Mouse (Mus musculus): Measurements from ENCODE around the gene Olfr1173. TPM values are rescaled to one million over a fixed set of nuclear protein-coding genes. Genes with fewer than 3 reads are reported as not detected.

Olfr1173 gene
- not detected in 2 replicates for polyA plus RNA-seq (2015; fragmentation: Nextera tagmentation; extraction: Ambion mirVana)

GRCm38 (mm10) chr2:88279775-88280174, at the start of gene Olfr1173:
Olfr1173 (minus strand) TSS chr2:88279875.

GRCm38 (mm10) chr2:88327115-88327514, 47.4 kb upstream of the Olfr1173 start, which contains the start of gene Olfr1175-ps:
Olfr1175-ps (minus strand) TSS chr2:88327215.

GRCm38 (mm10) chr2:88315035-88315434, 35.4 kb upstream of the Olfr1173 start, which contains the start of gene Olfr1174-ps:
Olfr1174-ps (minus strand) TSS chr2:88315135.

GRCm38 (mm10) chr2:88228234-88228633, 51.4 kb downstream of the Olfr1173 start, which contains the start of gene Olfr1170:
Olfr1170 (minus strand) TSS chr2:88228334.

Other genes starting within 250 kb of the Olfr1173 start
- gene Olfr73, start 242.2 kb downstream of the Olfr1173 start, polyA plus RNA-seq (2015; fragmentation: Nextera tagmentation; extraction: Ambion mirVana), result not detected in 2 replicates
- not detected in 2 replicates for gene Olfr1162, start 228.7 kb downstream of the Olfr1173 start, polyA plus RNA-seq (2015; fragmentation: Nextera tagmentation; extraction: Ambion mirVana)
- gene Olfr1163, start 208.0 kb downstream of the Olfr1173 start, polyA plus RNA-seq (2015; fragmentation: Nextera tagmentation; extraction: Ambion mirVana), result not detected in 2 replicates
- gene Olfr1164, start 185.9 kb downstream of the Olfr1173 start, polyA plus RNA-seq (2015; fragmentation: Nextera tagmentation; extraction: Ambion mirVana), result not detected in 2 replicates
- gene Olfr1166, start 151.6 kb downstream of the Olfr1173 start, polyA plus RNA-seq (2015; fragmentation: Nextera tagmentation; extraction: Ambion mirVana), result not detected in 2 replicates
- gene Olfr1167, start 124.7 kb downstream of the Olfr1173 start, polyA plus RNA-seq (2015; fragmentation: Nextera tagmentation; extraction: Ambion mirVana), result not detected in 2 replicates
- gene Olfr1168, start 98.0 kb downstream of the Olfr1173 start, polyA plus RNA-seq (2015; fragmentation: Nextera tagmentation; extraction: Ambion mirVana), result not detected in 2 replicates
- not detected in 2 replicates for gene Olfr1170, start 51.5 kb downstream of the Olfr1173 start, polyA plus RNA-seq (2015; fragmentation: Nextera tagmentation; extraction: Ambion mirVana)
- gene Olfr1174-ps, start 35.3 kb upstream of the Olfr1173 start, polyA plus RNA-seq (2015; fragmentation: Nextera tagmentation; extraction: Ambion mirVana), result not detected in 2 replicates
- gene Olfr1175-ps, start 47.3 kb upstream of the Olfr1173 start, polyA plus RNA-seq (2015; fragmentation: Nextera tagmentation; extraction: Ambion mirVana), result not detected in 2 replicates
- not detected in 2 replicates for gene Olfr1176, start 56.8 kb upstream of the Olfr1173 start, polyA plus RNA-seq (2015; fragmentation: Nextera tagmentation; extraction: Ambion mirVana)
- gene Olfr1177-ps, start 66.6 kb upstream of the Olfr1173 start, polyA plus RNA-seq (2015; fragmentation: Nextera tagmentation; extraction: Ambion mirVana), result not detected in 2 replicates
- gene Olfr1178, start 107.2 kb upstream of the Olfr1173 start, polyA plus RNA-seq (2015; fragmentation: Nextera tagmentation; extraction: Ambion mirVana), result not detected in 2 replicates
- not detected in 2 replicates for gene Olfr1179, start 126.6 kb upstream of the Olfr1173 start, polyA plus RNA-seq (2015; fragmentation: Nextera tagmentation; extraction: Ambion mirVana)
- gene Olfr1180, start 139.3 kb upstream of the Olfr1173 start, polyA plus RNA-seq (2015; fragmentation: Nextera tagmentation; extraction: Ambion mirVana), result not detected in 2 replicates
- not detected in 2 replicates for gene Olfr1181, start 146.3 kb upstream of the Olfr1173 start, polyA plus RNA-seq (2015; fragmentation: Nextera tagmentation; extraction: Ambion mirVana)
- not detected in 2 replicates for gene Gm13757, start 169.3 kb upstream of the Olfr1173 start, polyA plus RNA-seq (2015; fragmentation: Nextera tagmentation; extraction: Ambion mirVana)
- not detected in 2 replicates for gene Olfr1183, start 175.0 kb upstream of the Olfr1173 start, polyA plus RNA-seq (2015; fragmentation: Nextera tagmentation; extraction: Ambion mirVana)
- not detected in 2 replicates for gene Olfr1184, start 203.7 kb upstream of the Olfr1173 start, polyA plus RNA-seq (2015; fragmentation: Nextera tagmentation; extraction: Ambion mirVana)
- not detected in 2 replicates for gene Olfr1185-ps1, start 213.4 kb upstream of the Olfr1173 start, polyA plus RNA-seq (2015; fragmentation: Nextera tagmentation; extraction: Ambion mirVana)
- gene Olfr1186, start 238.7 kb upstream of the Olfr1173 start, polyA plus RNA-seq (2015; fragmentation: Nextera tagmentation; extraction: Ambion mirVana), result not detected in 2 replicates